Mouse (Mus musculus): ENCODE data around the gene 2300002M23Rik.

DNA sequence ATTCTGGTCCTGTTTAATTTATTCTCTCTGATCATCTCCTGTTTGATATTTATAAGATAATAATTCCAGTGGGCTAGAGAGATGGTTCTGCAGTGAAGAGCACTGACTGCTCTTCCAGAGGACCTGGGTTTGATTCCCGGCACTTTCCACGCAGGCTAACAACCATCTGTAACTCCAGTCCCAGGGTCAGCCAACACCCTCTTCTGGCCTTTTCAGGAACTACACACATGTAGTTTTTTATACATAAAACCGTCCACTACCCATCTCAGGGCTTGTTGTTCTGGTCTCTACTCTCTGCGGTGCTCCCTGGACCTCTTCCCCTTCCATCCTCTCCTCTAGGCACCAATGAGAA, 17.1 kb upstream of the 2300002M23Rik start:
- TF ChIP-seq CTCF (IDR thresholded peaks at IDR 0.05; ENCODE audit: low read depth, low read length) (no peak), GATA2 (IDR thresholded peaks at IDR 0.05; ENCODE audit: borderline replicate concordance, low read depth, low read length) (no peak), TAL1 (conservative IDR thresholded peaks at IDR 0.05; ENCODE audit: low read depth, low read length) (no peak)
